Mouse (Mus musculus) midbrain, embryonic 14.5 days (tissue): Measurements from ENCODE around the gene Cela3b. TPM values are rescaled to one million over a fixed set of nuclear protein-coding genes. Genes with fewer than 3 reads are reported as not detected.

ENCODE experiments used
- ATAC-seq: fragments of 200-750 bp; cut with Nextera tagmentation; 2 replicates; pipeline ENCODE4 v1.8.0; 2017; ENCODE audit warnings: moderate number of reproducible peaks, moderate library complexity; ENCODE audit not compliant: low FRiP score, low TSS enrichment
- DNase-seq: peaks from one replicate; pipeline ENCODE4 v3.0.0-alpha.2; 2015
- H3K27ac ChIP-seq: fragments of 300-500 bp; sonication (generic); replicated peaks from 2 replicates; pipeline ENCODE4 v1.5.1; 2014; ENCODE audit warnings: mild to moderate bottlenecking, low read depth, low read length, moderate library complexity
- H3K27me3 ChIP-seq: fragments of 300-500 bp; sonication (generic); 2 replicates; pipeline ENCODE4 v1.6.1; 2014; ENCODE audit warnings: low read length, control low read depth, mixed read lengths; ENCODE audit not compliant: control insufficient read depth, insufficient read depth
- H3K36me3 ChIP-seq: fragments of 300-500 bp; sonication (generic); 2 replicates; pipeline ENCODE4 v1.6.1; 2014; ENCODE audit warnings: low read length, control low read depth; ENCODE audit not compliant: control insufficient read depth, insufficient read depth
- H3K4me1 ChIP-seq: fragments of 300-500 bp; sonication (generic); 2 replicates; pipeline ENCODE4 v1.6.1; 2014; ENCODE audit warnings: mild to moderate bottlenecking, antibody characterized with exemption, low read length, control low read depth; ENCODE audit not compliant: control insufficient read depth, insufficient read depth
- H3K4me2 ChIP-seq: fragments of 300-500 bp; sonication (generic); 2 replicates; pipeline ENCODE4 v1.6.1; 2014; ENCODE audit warnings: mild to moderate bottlenecking, low read length, moderate library complexity
- H3K4me3 ChIP-seq: fragments of 300-500 bp; sonication (generic); replicated peaks from 2 replicates; pipeline ENCODE4 v1.5.1; 2014; ENCODE audit warnings: low read depth, low read length
- H3K9ac ChIP-seq: fragments of 300-500 bp; sonication (generic); replicated peaks from 2 replicates; pipeline ENCODE4 v1.6.1; 2014; ENCODE audit warnings: mild to moderate bottlenecking, low read length, moderate library complexity
- H3K9me3 ChIP-seq: fragments of 300-500 bp; sonication (generic); 2 replicates; pipeline ENCODE4 v1.6.1; 2016; ENCODE audit warnings: low read length, control low read depth, mixed read lengths; ENCODE audit not compliant: control insufficient read depth
- WGBS: fragments of 180-500 bp; shearing (Covaris S2); extraction: QIAGEN DNeasy Blood & Tissue Kit; methylation state at CpG from one replicate; pipeline ENCODE4 v1.1.7; 2014; 5-methylcytosine and 5-hydroxymethylcytosine counted together
- polyA plus RNA-seq: library from polyadenylated mRNA; unstranded; fragments of >200 nt; fragmentation: Nextera tagmentation; extraction: Ambion mirVana; gene quantifications from 2 replicates; pipeline ENCODE4 v1.2.1, GENCODE M21; 2014

Gene Cela3b
- polyA plus RNA-seq, 1 experiment from 2014 or later = not detected

- H3K4me2 ChIP-seq = no peak overlapping the region
- no peak for DNase-seq
- H3K9ac ChIP-seq = no peak overlapping the region
- peaks cover 13% of the 10 kb centered on the region for H3K4me1 ChIP-seq
- no peaks in the 10 kb centered on the region for H3K36me3 ChIP-seq
- WGBS = 92% methylated on average over 2 of the region's 2 CpGs
- H3K4me3 ChIP-seq = no peak overlapping the region
- ATAC-seq = no peak
- H3K27ac ChIP-seq = no peak overlapping the region
- H3K27me3 ChIP-seq = no peaks in the 10 kb centered on the region
- H3K9me3 ChIP-seq = no peaks in the 10 kb centered on the region
Observed at GRCm38 (mm10) chr4:137467525-137467924, 37.2 kb upstream of the Cela3b start.

- Histone ChIP-seq H3K27ac (no peak overlapping the region), H3K36me3 (no peaks in the 10 kb centered on the region), H3K4me3 (no peak overlapping the region), H3K9me3 (no peaks in the 10 kb centered on the region), H3K27me3 (no peaks in the 10 kb centered on the region), H3K4me2 (no peak overlapping the region), H3K9ac (no peak overlapping the region), H3K4me1 (peaks cover 13% of the 10 kb centered on the region)
- ATAC-seq (no peak), DNase-seq (no peak)
- 81% methylated on average over 4 of the region's 4 CpGs for WGBS
Observed at GRCm38 (mm10) chr4:137466991-137467390, 36.7 kb upstream of the Cela3b start.

GRCm38 (mm10) chr4:137465125-137465787 is 34.9 kb upstream of the Cela3b start:
- WGBS = 75% methylated on average over 13 of the region's 13 CpGs
- Histone ChIP-seq H3K27me3 (no peaks in the 10 kb centered on the region), H3K4me2 (no peak overlapping the region), H3K4me1 (peaks cover 13% of the 10 kb centered on the region), H3K9me3 (no peaks in the 10 kb centered on the region), H3K9ac (no peak overlapping the region), H3K27ac (no peak overlapping the region), H3K36me3 (no peaks in the 10 kb centered on the region), H3K4me3 (no peak overlapping the region)
- no peak for ATAC-seq
- DNase-seq = no peak

GRCm38 (mm10) chr4:137461981-137462690 is 31.8 kb upstream of the Cela3b start:
- ATAC-seq (no peak), DNase-seq (no peak)
- Histone ChIP-seq H3K36me3 (no peaks in the 10 kb centered on the region), H3K4me2 (no peak overlapping the region), H3K27ac (no peak overlapping the region), H3K4me3 (no peak overlapping the region), H3K27me3 (no peaks in the 10 kb centered on the region), H3K9me3 (no peaks in the 10 kb centered on the region), H3K9ac (no peak overlapping the region), H3K4me1 (no peaks in the 10 kb centered on the region)
- WGBS = 91% methylated on average over 16 of the region's 16 CpGs

- DNase-seq (no peak), ATAC-seq (no peak)
- H3K27me3 ChIP-seq = no peaks in the 10 kb centered on the region
- no peaks in the 10 kb centered on the region for H3K9me3 ChIP-seq
- no peaks in the 10 kb centered on the region for H3K4me1 ChIP-seq
- H3K36me3 ChIP-seq = no peaks in the 10 kb centered on the region
- no peak overlapping the region for H3K4me3 ChIP-seq
- no peak overlapping the region for H3K4me2 ChIP-seq
- H3K9ac ChIP-seq = no peak overlapping the region
- no peak overlapping the region for H3K27ac ChIP-seq
- WGBS = 75% methylated on average over 4 of the region's 4 CpGs
Observed at GRCm38 (mm10) chr4:137461217-137461616, 30.9 kb upstream of the Cela3b start.

GRCm38 (mm10) chr4:137460676-137461075 is 30.3 kb upstream of the Cela3b start:
- Histone ChIP-seq H3K27ac (no peak overlapping the region), H3K4me1 (no peaks in the 10 kb centered on the region), H3K9me3 (no peaks in the 10 kb centered on the region), H3K4me2 (no peak overlapping the region), H3K4me3 (no peak overlapping the region), H3K9ac (no peak overlapping the region), H3K27me3 (no peaks in the 10 kb centered on the region), H3K36me3 (no peaks in the 10 kb centered on the region)
- ATAC-seq (no peak), DNase-seq (no peak)
- 52% methylated on average over 14 of the region's 14 CpGs for WGBS

GRCm38 (mm10) chr4:137458861-137459260 is 28.5 kb upstream of the Cela3b start:
- H3K9ac ChIP-seq = no peak overlapping the region
- ATAC-seq (no peak), DNase-seq (no peak)
- WGBS = 88% methylated on average over 5 of the region's 5 CpGs
- H3K36me3 ChIP-seq = no peaks in the 10 kb centered on the region
- H3K27ac ChIP-seq = no peak overlapping the region
- no peak overlapping the region for H3K4me2 ChIP-seq
- H3K4me3 ChIP-seq = no peak overlapping the region
- H3K4me1 ChIP-seq = no peaks in the 10 kb centered on the region
- H3K9me3 ChIP-seq = no peaks in the 10 kb centered on the region
- no peaks in the 10 kb centered on the region for H3K27me3 ChIP-seq

GRCm38 (mm10) chr4:137458310-137458709 is 28.0 kb upstream of the Cela3b start:
- ATAC-seq = no peak
- Histone ChIP-seq H3K9ac (no peak overlapping the region), H3K4me1 (no peaks in the 10 kb centered on the region), H3K4me3 (no peak overlapping the region), H3K36me3 (no peaks in the 10 kb centered on the region), H3K9me3 (no peaks in the 10 kb centered on the region), H3K27me3 (no peaks in the 10 kb centered on the region), H3K4me2 (no peak overlapping the region), H3K27ac (no peak overlapping the region)
- no peak for DNase-seq
- 91% methylated on average over 9 of the region's 9 CpGs for WGBS

- H3K27me3 ChIP-seq = no peaks in the 10 kb centered on the region
- no peaks in the 10 kb centered on the region for H3K4me1 ChIP-seq
- no peak overlapping the region for H3K9ac ChIP-seq
- no peaks in the 10 kb centered on the region for H3K36me3 ChIP-seq
- DNase-seq (no peak), ATAC-seq (no peak)
- no peak overlapping the region for H3K27ac ChIP-seq
- H3K4me2 ChIP-seq = no peak overlapping the region
- H3K9me3 ChIP-seq = no peaks in the 10 kb centered on the region
- WGBS = 64% methylated on average over 4 of the region's 4 CpGs
- no peak overlapping the region for H3K4me3 ChIP-seq
Observed at GRCm38 (mm10) chr4:137457292-137457691, 27.0 kb upstream of the Cela3b start.
